Mouse (Mus musculus) urinary bladder, postnatal 14 days (tissue): ENCODE measurements at regions not wholly inside any gene's neighbourhood (a gene's known extent, or its start where the extent isn't known, plus 50 kb on each side); places are given as distances from the start of the nearest gene placed in this dataset.
"Not testable (repeated sequence)": the region's sequence is repeated elsewhere in the genome, so short reads cannot be mapped to it uniquely, and the experiment has no call there.

Source experiments
- DNase-seq: peaks from one replicate; pipeline ENCODE4 v3.0.0; 2021; ENCODE audit warnings: low spot score

DNA sequence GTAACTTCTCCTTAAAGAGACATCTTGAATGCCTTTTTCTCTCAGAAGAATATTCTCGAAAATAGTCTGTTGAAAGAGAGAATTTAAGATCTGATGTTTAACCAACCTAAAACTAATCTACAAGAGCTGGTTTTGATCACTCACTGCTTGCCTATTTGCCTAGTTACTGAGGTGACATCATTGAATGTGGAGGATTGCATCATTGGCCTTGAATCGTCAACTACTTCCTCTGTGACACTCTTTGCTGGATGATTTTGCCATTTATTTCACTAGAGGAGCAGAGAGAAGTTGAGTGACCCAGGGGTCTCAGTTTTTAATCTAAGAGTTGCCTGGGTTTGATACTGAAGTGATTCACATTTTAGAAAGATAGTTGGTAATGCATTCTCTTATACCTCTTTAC, 174.6 kb downstream of the Csl start:
- DNase-seq, result no peak

DNA sequence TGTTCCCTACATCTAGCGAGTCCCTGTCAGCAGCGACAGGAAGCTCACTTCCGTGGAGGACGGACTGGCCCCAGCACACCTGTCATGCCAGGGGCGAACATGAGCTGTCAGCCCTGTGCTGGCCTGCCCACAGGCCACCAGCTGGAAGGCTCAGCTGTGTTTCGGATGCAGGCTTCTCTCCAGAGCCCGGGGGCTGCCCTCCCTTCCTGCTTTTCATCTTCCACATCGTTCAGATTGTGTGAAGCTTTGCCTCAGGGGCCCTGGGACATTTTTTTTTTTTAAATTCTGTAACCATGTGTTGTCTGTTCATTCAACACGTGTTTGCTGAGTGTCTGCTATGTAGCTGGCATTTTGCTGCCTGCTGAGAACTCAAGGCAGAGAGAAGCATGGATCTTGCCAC, 167.2 kb downstream of the Csl start:
- DNase-seq, result peak; percentile 29

DNA sequence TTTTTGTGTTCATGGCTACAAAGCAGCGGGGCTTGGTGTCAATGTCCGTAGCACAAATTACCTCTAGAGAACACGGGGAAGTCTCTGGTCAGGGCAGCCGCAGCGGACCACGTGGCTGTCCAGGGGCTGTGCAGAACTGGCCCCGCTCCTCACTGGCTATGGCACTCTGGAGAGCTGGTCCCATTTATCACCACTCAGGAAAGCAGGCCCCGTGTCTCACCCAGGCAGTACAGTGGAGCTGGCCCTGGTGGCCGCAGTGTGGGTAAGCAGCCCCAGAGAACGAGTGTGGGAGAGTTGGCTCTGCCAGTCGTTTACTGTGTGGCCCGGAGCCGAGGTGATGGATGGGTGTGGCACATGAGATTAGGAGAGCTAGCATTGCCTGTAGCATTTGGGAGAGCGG, 163.8 kb downstream of the Csl start:
- DNase-seq, result no peak

DNA sequence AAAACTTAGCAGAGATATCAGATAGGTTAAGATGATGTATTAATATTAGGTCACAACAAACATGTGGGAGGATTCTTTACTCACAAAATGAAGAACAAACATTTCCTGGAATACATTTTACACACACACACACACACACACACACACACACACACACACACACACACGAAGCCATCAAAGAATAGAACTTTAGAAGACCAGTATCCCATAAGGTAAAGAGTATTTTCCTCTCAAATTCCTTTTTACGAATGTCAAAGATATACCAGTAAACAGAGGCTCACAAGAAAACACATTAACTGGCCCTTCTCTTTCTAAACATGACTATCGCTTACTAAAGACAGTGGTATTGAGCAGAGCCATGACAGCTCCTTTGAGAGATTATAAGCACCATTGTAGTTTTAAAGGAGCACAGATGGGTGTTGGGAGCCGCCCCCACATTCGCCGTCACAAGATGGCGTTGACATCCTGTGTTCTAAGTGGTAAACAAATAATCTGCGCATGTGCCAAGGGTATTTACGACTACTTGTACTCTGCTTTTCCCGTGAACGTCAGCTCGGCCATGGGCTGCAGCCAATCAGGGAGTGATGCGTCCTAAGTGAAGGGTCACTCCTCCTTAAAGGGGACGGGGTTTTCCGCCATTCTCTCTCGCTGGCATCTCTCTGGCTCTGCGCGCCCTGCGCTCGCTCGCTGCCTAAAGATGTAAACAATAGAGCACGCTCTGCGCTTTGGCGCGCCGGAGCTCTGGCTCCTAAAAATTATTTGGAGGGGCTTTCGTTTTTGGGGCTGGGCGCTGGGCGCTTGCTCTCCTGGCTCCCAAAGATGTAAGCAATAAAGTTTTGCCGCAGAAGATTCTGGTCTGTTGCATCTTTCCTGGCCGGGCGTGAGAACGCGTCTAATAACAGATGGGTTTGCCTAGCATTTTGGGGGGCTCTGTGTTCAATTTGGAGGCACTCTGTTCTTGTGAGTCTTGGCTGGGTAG, 160.0 kb downstream of the Csl start:
- not testable (repeated sequence) for DNase-seq

DNA sequence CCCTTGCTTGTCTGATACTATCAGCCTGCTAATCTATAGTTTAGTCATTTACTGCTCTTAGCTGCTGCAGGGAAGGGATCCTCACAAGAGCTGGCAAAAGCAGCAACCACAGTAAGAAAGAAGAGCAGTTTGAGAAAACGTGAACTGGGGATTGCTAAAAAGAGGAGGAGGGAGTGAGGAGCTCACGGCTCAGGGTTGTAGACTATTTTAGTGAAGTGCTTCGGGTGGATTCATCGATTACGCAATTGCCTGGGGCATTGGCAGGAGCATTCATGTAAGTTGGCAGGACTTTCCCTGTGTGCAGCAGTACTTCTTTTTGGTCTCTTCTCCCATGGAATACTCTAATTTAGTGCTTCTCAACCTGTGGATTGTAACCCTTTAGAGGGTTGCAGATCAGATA, 157.1 kb downstream of the Csl start:
- no peak for DNase-seq

DNA sequence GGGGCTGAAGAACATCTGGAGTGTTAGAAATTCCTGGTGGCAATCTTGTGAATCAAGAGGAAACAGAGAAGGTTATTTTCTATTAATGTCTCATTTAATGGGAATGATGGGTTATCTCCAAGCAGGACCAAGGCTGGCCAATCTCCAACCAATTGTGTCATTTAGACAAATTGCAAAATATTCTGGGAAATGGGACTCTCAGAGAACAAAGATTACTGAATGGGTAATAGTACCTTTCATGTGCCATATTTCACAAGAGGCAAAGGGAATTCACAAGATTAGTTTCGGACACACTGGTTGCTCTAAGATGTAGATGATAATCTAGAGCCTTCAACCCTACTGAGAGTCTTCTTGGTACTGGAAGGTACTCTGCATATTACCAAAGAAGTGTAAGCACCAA, 155.3 kb downstream of the Csl start:
- no peak for DNase-seq

DNA sequence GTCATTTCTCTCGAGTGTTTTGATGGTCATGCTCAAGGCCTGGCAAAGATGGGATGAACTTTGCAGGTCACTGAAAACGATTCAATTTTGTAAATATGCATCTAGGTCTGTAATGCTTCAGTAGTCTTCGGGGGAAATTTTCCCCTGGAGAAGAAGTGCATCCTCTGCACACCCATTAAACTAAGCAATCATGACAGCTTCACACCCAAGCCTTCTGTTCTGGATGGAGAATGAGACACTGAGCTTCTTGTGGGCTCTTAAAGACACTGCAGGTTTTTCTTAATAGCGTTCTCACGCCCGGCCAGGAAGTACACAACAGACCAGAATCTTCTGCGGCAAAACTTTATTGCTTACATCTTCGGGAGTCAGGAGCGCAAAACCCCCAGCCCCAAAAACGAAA, 151.0 kb downstream of the Csl start:
- DNase-seq, result no peak

DNA sequence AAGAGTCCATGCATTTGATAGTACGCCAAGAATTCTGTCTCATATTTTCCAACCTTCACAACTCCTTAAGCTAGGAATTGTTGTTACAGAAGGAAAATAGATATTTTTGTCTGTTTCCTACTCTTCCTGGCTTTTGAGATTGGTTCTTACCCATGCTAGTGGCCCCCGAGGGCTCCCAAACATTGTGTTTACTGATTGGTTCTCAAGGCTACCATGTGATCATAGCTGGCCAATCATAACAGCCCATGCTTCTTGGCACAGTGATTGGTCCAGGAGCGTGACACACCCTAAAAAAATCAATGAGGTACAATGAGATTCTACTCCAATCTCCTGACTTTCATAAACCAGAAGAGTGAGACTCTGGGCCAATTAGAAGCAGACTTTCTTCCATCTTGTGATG, 150.0 kb downstream of the Csl start:
- no peak for DNase-seq

DNA sequence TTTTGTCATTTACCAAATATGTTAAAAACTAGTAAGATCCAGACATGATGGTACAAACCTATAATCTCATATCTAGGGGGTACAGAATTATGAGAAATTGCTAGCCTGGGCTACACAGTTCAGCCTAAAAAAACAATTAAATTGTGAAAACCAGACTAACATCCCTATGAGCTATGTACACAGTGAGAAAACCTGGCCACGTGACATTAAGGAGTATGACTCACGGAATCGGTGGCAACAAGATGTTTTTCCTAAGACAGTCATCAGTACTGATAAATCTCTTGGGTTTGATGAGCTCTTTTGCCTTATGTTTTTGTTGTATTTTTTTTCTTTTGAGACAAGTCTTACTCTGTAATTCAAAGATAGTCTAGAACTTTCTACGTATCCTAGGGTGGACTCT, 148.6 kb downstream of the Csl start:
- no peak for DNase-seq

DNA sequence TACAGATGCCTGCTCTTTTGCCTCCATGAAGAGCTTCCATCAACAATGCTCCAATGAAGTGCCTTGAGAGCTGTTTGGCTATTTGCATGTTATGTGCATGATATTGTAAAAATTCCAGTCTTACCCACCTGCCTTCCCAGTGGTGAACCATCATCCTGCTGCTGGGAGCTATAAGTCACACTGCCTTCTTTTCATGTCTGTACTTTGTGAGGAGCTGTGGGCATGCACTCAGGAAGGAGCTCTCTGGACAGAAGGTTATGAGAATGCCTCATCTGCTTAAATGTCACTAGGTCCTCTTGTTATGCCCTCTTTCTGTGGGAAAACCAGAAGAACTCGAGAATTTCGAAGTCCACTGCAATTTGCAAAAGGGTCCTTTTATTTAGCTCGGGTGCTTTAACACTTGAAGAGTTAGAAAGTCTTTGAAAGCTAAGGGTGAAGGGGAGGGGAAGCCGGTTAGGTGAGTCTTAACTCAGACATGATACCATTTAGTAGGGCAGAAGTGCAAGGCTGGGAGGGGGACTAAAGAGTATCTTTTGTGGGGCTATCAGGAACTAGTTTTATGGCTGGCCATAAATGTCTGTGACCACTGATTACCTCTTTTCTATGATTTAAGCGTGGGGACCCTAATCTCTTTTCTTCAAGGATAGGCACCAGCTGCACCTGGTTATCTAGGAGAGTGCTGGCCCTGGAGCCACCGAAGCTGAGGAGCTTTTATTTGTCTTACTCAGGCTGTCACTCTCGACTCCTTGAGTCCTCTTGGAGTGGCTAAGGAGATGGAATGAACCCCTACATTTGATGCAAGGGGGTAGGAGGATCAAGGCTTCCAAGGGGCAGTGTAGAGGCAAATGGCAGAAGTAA, 144.8 kb downstream of the Csl start:
- DNase-seq, result no peak

DNA sequence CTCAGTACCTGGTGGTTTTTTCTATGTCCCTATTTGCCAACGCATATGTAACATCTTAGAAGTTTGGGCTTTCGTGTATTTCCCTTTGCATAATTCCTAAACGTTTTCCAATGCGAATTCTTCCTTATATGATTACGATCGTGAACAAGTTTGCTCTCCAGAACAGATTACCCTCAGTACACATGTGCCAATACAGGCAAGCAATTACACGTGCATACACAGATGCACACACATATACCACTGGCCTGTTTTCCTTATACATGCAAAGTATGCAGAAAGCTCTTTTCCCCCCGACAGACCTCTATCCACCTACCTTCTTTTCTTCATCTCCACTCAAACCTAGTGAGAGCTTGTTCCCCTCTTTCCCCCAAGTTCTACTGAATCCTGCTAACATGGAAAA, 144.1 kb downstream of the Csl start:
- no peak for DNase-seq

DNA sequence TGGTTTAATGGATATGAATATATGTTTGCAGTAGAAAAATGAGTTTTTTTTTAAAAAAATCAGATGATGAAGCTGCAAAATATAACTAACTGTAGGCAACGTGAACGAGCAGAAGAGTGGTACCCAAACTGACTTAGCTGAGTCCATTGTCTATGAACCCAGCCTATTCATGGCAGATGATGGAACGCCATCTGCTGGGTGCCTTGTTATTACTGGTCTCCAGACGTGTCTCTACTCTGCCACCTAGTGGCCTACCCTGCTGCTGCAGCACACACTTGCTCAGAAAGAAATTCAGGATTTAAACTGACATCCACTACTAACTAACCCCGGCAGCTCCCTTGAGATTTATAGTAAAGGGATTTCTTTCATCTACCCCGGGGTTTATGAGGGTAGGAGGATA, 143.7 kb downstream of the Csl start:
- DNase-seq, result peak; percentile 91

DNA sequence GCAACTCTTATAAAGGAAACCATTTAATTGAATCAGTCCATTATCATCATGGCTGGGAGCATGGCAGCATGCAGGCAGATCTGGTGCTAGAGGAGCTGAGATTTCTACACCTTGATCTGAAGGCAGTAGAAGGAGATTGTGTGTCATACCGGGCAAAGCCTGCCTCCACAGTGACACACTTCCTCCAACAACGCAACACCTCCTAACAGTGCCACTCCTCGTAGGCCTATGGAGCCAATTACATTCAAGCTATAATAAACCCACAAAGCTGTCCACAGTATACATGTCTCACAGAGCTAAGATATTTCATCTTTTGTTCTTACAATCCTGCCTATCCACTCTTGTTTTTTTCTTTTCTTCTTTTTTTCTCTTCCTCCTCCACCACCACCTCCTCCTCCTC, 141.8 kb downstream of the Csl start:
- DNase-seq, result no peak

DNA sequence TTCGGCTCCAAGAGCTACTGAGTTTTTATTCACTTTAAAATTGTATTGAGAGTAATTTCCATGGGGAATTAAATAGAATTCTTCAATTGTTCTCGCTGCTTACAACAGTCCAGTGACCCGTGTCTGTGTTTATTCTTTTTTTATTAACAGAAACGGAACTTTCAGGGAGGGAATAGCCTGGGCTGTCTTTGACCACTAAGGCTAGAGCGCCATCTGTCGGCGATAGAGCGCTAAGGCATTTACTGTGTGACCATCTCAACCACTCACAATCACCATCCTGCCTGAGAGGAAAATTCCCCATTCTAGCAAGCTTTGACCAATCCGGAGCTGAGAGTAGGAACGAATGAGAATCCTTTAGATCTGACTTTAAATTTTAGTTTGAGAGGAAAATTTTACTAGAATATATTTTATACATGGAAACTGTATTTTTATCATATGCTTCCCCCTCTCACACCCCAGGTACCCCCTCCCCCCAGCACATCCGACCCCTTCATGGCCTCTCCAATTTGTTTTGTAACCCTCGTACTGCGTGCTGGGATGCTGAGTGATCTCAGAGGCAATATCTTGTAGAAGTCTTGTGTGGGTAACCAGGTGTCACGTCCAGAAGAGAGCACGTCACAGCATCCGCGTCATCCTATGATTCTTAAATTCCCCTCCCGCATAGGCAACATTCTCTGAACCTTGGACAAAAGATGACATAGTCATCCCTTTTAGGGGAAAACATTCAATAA, 139.9 kb downstream of the Csl start:
- DNase-seq, result peak; percentile 79

DNA sequence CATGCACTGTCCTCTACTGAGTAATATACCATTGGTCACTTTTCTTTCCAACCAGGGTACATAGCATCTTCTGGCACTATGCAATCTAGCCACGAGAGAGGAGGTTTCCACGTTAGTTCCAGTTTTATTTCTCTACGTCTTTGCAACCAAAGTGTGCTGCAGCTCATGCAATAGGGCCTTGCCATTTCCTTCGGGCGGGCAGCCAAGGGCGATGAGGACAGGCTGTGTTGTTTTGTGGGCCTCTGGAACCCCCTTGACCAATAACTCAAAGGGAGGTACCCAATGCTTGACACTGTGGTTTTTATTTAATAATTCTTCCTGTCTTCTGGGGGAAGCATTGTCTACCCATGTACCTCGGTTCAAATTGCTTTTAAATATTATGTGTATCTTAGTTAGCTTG, 139.0 kb downstream of the Csl start:
- no peak for DNase-seq

DNA sequence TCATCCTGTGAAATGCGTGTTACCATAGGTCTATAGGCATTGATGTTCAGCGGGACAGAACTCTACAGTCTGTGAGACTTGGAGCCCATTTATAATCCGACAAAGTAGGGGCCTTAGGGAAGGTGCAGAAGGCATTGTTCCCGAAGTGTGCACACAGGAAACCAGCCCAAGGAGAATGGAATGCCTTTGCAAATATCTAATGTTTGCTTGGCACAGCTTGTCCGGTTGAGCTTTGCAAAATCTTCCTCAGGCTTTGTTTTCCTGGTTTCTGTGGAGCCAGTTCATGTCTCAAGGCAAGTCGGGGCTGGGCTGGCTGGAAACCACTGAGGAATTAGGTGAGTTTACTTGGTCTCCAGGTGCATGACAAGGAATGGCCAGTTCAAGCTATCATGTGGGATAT, 132.1 kb downstream of the Csl start:
- DNase-seq, result peak; percentile 23

DNA sequence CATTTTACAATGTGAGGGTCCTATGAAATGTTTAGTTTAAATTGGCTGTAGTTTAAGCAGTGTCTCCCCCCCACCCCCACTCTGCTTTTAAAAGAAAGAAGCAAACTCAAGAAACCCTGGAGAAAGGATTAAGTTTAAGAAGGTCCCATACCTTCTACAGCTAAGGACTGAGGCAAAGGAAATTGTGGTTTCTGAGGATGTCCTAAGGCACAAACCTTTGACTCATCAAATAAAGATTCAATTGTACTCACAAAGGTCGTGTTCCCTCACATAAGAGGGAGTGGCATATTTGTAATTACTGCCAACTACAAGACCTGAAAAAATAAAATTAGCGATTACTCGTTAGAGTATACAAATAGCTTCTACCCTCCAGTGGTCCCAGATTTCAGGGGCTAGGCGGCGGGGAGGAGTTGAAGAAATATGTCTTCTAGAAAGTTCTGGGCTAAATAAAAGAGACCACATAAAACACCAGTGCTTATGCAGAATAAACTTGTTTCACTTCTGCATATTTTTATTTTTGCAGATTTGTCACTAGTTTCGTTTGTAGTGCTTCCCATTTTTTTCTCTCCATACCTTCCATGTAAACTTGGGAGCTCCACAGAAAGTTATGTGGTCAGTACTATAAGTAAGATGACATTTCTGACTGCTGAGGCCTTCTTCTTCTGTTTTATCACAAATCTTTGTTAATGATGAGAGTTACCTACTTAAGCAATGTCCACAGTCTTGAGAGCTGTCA, 127.0 kb downstream of the Csl start:
- no peak for DNase-seq

DNA sequence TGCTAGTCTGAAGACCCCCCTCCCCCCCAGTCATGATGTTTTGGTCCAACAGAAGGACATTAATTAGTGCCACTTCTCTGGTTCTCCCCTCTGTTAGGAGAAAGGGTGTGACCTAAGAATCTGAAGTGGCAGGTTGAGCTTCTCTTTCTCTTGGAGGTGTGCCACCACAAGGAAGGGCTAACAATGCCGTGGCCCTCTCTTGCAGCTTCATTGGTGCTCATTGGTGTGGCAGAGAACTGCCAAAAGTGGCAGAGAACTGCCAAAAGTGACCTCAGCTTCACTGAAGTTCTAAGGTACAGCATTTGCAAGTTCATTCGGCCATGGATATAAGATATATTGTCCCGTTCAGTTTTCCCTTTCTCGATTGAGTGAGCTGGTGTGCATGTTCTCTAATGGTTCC, 123.7 kb downstream of the Csl start:
- no peak for DNase-seq

DNA sequence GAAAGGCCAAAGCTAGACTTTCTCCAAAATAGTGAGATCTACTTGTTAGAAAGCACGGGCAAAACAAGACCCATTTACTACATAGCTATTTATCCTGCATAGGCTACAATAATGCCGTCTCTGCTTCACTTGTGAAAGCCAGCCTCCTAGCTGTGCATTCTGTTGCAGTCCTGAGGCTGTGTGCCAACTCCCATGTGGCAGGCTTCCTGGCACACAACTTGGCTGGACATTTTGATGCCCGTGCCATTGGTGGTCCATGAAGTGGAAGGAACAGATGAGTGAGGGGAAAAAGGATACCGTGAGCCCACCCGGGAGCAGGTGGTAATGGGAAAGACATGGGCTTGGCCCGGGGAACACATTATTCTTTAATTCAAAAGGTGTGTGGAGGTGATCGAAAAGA, 120.4 kb downstream of the Csl start:
- DNase-seq, result no peak

DNA sequence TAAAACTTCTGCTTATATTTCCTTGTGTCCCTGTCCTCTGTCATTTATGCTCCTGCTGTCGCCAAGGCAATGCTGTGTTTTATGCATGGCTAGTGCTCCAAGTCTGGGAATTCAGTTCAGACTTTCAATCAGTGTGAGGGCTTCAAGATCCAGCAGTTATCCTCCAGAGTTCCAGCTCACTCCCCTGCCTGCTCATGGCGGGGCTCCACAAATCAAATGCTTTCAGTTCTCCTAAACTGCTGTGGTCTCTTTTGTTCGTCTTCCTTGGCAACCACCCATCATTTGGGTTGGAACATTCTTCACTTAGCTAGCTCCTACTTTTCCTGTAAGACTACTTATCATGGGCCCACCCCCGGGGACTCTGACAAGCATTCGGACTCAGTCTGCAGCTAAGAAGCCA, 120.0 kb downstream of the Csl start:
- no peak for DNase-seq

DNA sequence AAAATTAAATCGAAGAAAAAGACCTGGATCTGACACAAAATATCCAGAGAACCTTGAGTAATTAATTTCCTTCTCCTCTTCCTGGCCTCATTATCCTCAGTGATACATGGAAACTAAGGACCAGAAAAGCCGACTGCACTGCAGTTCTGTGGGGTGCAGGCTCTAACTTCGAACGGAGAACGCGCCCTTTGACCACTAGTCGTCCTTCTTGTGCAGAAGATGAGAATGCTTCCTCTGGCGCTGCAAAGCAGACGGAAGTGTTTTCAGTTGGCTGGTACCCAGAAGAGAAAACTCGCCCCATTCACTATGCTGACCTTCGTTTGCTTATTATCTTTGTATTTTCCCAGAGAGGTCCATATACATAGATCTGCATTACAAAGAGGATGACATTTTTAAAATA, 117.7 kb downstream of the Csl start:
- peak; percentile 69 for DNase-seq
